Mouse (Mus musculus) erythroblast, adult 5-6 weeks (primary cell): ENCODE measurements around the gene B4gat1. TPM values are rescaled to one million over a fixed set of nuclear protein-coding genes. Genes with fewer than 3 reads are reported as not detected.
"Not testable (repeated sequence)": the region's sequence is repeated elsewhere in the genome, so short reads cannot be mapped to it uniquely, and the experiment has no call there.

Source experiments
- ATAC-seq: replicated peaks from 2 replicates; pipeline ENCODE4 v1.8.0; 2016; ENCODE audit warnings: moderate number of reproducible peaks, mild to moderate bottlenecking, moderate TSS enrichment, inconsistent platforms; ENCODE audit not compliant: poor library complexity, low FRiP score, severe bottlenecking
- total RNA-seq, 2 experiments: library from RNA; stranded (forward) in 1 of 2; stranded (reverse) in 1 of 2; fragments of 150-400 nt in 1 of 2; fragments of 200-764, 138-1000 nt in 1 of 2; gene quantifications; 2 replicates each; pipeline versions ENCODE4 v1.2.3 to v1.2.4; 2015 to 2017; ENCODE audit warnings: low replicate concordance in 2 of 2

B4gat1 gene
- total RNA-seq, 2 experiments from 2014 or later = 1.2 TPM; not detected in 1

DNA sequence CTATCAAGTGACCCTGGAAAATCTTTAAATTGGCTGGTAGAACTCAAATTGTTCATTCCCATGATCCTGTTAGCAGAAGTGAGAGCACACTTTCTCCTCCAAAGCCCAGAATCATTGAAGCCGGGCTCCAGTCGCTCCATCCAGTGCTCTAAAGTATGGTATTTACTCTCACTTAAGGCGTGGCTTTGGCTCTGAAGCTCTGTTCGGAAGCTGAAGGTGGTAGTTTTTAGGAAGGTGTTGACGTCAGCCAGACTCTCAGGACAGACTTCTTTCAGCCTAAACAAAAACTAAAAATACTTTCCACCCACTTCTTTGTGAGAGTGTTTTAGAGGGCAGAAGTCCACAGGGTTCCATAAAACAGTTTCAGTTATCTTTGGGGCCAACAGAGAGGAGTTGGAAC is 34.9 kb downstream of the B4gat1 start:
- no peak for ATAC-seq

DNA sequence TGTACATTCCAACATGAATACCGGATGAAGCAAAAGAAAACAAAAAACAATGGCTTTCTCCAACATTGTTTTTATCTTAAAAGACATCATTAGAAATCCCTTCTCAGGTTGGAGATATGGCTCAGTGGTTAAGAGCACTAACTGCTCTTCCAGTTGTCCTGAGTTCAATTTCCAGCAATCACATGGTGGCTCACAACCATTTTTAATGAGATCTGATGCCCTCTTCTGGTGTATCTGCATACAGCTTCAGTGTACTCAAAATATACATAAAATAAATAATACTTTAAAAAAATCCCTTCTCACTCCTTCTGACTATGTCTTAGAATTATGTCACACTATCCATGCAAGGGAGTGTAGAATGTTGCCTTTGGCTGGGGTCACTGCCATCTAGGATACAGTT is 40.7 kb downstream of the B4gat1 start:
- ATAC-seq = no peak

DNA sequence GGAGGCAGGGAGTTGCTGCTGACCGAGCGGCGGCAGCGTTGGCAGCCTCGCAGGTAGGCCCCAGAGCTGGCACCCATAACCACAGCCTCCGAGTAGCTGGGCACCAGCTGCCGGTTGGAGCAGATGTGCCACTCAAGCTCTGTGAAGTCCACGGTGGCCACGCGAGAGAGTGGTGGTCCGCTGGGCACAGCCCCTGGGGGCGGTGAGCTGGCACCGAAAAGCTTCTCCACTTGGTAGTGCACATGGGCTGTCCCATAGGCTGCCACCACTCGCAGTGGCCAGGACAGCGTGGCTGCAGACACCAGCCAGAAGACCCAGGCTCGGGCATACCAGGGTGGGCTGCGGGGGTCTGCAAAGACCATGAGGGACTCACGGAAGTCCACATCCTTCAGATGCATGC is 43.4 kb downstream of the B4gat1 start:
- ATAC-seq = no peak

DNA sequence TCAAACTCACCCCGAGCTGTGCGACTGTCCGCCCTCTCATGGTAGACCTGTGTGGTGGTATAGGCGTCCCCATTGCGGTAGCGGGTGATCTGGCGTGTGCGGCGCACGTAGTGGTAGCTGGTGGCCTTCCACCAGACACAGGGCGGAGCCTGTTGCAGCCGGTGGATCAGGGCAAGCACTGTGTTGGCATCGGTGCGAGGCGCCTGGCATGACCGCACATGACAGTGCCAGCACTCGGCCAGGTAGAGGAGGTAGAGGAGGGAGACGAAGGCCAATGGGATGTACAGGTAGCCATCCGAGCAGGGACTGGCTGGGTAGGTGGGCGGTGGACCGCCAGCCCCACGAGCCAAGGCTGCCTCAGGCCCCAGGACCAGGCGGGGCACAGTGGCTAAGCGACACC is 44.0 kb downstream of the B4gat1 start:
- no peak for ATAC-seq

DNA sequence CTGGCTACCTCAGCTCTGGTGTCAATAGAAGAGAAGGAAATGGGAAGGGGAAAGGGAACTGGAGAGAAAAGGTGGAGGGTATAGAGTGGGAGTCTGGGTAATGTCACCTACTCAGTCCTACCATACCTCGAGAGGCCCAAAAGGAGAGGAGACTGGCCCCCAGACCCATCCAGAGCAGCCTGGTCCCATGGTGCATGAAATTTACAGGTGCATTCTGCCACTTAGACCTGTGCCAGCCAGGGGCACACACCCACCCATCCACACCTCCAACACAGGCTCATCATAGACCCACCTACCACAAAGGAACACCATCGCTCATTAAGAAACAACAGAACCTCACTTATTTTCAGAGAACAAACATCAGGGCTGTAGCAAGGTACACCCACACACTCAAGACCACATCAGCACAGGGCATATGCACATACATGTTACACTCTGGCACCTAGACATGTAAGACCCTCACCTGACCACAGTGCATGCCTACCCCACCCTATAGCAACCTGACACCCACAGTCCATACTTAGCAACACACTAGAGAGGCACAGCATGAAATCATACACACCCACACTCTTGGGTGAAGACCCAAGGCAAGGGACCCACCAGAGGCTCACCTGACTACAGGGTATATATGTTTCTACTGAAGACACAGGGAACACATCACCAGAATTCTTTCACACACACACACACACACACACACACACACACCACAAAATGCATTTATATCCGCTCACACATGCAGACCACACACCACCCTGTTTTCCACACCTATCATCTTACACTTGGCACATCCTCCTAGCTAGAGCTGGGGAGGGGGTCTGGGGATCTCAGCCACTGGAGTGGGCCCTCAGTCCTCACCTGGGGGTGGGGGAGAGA is 45.6 kb downstream of the B4gat1 start:
- no peak for ATAC-seq

DNA sequence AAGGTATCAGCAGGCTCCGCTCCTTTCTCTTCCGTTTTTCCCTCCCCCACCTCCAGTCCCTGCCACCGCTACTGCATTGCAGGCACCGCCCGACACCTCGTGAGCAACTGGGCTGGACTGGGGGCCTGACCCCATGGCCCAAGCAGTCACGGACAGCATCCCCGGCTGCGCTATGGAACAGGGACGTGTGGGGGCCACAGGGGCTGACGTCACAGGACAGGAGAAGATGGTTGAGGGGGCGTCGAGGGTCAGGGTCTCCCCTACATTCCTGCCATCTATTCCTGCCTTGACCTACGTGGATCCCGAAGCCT is 46.2 kb downstream of the B4gat1 start:
- ATAC-seq = no peak

DNA sequence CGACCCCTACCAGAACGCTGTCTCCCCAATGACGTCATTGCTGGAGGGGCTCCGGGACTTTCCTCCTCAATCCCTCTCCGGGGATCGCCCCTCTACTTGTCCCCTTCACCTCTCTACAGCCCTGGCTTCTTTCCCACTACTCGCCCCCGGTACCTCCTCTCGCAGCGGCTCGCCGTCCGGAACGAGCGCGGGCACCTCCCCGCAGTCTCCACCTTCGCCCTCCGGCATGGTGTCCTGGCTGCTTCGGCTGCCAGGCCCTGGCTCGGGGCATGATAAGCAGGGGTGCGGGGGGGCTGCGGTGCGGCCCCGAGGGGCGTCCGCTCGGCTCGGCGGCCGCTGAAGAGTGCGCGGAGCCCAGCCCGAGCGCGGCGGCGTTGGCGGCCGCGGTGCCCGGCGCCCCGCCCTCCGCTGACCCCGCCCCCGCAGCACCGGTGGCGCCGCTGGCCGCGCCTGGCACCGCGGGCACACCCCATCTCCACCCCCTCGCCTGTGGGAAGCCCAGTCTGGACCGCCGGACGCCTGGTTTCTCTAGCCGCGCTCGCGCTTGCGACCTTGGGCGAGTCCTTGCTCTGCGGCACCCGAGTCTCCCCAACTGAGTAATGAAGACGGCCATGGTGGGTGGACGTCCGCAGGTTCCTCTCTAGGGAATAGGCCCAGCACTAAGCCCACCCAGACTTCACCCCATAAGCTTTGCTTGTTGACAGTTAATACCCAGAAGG is 46.7 kb downstream of the B4gat1 start, which contains the start of gene Tmem151a:
Gene Tmem151a (minus strand): TSS at position 387 of the 719 bp plus-strand sequence.
- ATAC-seq = 0 out of 2 replicates have a peak, but pooled peaks have one; percentile 33

DNA sequence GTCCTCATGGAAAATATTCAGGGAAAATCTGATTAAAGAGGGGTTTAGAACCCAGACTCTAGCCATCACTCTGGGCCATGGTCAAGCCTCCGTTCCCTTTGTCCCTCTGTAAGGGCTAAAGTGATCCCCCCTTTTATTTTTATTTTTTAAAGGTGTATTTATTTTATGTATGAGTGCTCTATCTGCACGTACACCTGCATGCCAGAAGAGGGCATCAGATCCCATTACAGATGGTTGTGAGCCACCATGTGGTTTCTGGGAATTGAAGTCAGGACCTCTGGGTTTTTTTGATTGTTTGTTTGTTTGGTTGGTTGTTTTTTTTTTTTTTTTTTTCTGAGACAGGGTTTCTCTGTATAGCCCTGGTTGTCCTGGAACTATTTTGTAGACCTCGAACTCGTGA is 47.9 kb downstream of the B4gat1 start:
- not testable (repeated sequence) for ATAC-seq

DNA sequence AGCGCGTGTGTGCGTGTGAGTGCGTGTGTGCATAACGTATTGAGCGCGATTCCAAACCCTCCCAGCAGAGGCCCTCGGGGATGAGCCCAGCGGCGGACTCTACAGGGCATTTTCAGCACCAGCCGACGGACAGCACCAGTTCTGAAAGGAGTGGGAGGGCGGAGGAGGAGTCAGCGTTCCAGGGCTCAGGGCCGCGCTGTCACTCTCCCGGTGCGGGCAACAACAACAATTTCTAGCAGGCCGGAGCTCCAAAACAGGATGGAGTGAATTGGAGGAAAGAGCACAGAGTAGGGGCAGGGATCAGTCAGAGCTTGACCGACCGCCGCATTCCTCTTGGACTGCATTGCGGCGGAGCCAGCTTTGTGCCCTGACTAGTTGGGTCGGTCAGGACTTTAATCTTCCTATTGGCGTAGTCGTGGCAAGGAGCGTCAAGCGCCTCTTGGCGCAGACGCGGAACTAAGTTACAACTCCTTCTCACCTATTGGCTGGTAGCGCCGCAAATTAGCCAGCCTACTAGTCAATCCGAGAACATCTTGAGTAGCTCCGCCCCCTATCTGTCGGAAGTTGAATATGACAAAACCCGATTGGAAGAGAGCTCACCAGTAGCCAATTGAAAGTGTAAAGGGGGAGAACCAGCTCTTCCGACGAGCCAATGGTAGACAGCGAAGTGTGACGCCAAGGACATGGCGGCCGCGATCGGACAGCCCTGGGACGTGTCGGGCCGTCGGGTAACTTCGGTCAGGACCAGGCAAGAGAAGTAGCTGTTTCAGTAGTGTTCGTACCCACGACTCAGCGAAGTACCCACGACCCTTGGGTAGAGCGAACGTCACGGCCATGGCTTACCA is 49.5 kb downstream of the B4gat1 start, which contains the start of gene Yif1a:
Gene Yif1a (plus strand): TSS at position 655 of the 845 bp plus-strand sequence.
- ATAC-seq = peak; percentile 88

DNA sequence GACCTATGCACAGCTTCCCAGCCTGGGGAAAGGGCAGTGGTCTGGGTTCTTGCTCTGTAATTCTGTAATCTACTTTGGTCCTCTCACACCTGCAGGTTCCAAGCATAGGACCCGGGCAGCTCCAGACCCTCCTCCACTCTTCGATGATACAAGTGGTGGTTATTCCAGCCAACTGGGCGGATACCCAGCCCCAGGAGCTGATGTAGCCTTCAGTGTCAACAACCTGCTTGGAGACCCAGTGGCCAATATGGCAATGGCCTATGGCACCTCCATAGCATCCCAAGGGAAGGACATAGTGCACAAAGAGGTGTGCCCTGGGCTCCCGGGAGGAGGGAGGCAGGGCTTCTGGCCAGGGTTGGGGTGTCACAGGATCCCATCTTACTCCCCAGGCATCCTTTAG is 50.7 kb downstream of the B4gat1 start:
- ATAC-seq = no peak

Other genes with a start within 250 kb of the B4gat1 start
- 50.5 and 66.9 TPM in 2 replicates for gene Rbm4, start 244.9 kb upstream of the B4gat1 start, total RNA-seq (2015; ENCODE audit: low replicate concordance)
- gene Rbm4, start 244.9 kb upstream of the B4gat1 start, total RNA-seq (2017; ENCODE audit: low replicate concordance) = 139 and 185 TPM in 2 replicates
- 7.7 and 74.0 TPM in 2 replicates for gene Gm21992, start 227.2 kb upstream of the B4gat1 start, total RNA-seq (2015; ENCODE audit: low replicate concordance)
- gene Gm21992, start 227.2 kb upstream of the B4gat1 start, total RNA-seq (2017; ENCODE audit: low replicate concordance) = 20.6 and 28.2 TPM in 2 replicates
- 63.8 and 73.6 TPM in 2 replicates for gene Rbm14, start 227.2 kb upstream of the B4gat1 start, total RNA-seq (2015; ENCODE audit: low replicate concordance)
- 59.4 and 71.3 TPM in 2 replicates for gene Rbm14, start 227.2 kb upstream of the B4gat1 start, total RNA-seq (2017; ENCODE audit: low replicate concordance)
- 12.3 and 18.8 TPM in 2 replicates for gene Ccs, start 199.5 kb upstream of the B4gat1 start, total RNA-seq (2015; ENCODE audit: low replicate concordance)
- gene Ccs, start 199.5 kb upstream of the B4gat1 start, total RNA-seq (2017; ENCODE audit: low replicate concordance) = 24.4 and 66.9 TPM in 2 replicates
- gene Ccdc87, start 199.5 kb upstream of the B4gat1 start, total RNA-seq (2015; ENCODE audit: low replicate concordance) = not detected in 2 replicates
- not detected in 2 replicates for gene Ccdc87, start 199.5 kb upstream of the B4gat1 start, total RNA-seq (2017; ENCODE audit: low replicate concordance)
- gene Ctsf, start 183.7 kb upstream of the B4gat1 start, total RNA-seq (2015; ENCODE audit: low replicate concordance) = 79.7 and 90.9 TPM in 2 replicates
- 51.5 and 94.7 TPM in 2 replicates for gene Ctsf, start 183.7 kb upstream of the B4gat1 start, total RNA-seq (2017; ENCODE audit: low replicate concordance)
- not detected in 2 replicates for gene Actn3, start 160.9 kb upstream of the B4gat1 start, total RNA-seq (2015; ENCODE audit: low replicate concordance)
- 0.56 TPM in 1 of 2 replicates, not detected in the other for gene Actn3, start 160.9 kb upstream of the B4gat1 start, total RNA-seq (2017; ENCODE audit: low replicate concordance)
- gene Zdhhc24, start 160.2 kb upstream of the B4gat1 start, total RNA-seq (2015; ENCODE audit: low replicate concordance) = 4.0 and 12.1 TPM in 2 replicates
- gene Zdhhc24, start 160.2 kb upstream of the B4gat1 start, total RNA-seq (2017; ENCODE audit: low replicate concordance) = 9.6 and 10.5 TPM in 2 replicates
- gene Bbs1, start 132.2 kb upstream of the B4gat1 start, total RNA-seq (2015; ENCODE audit: low replicate concordance) = 0.84 and 1.5 TPM in 2 replicates
- gene Bbs1, start 132.2 kb upstream of the B4gat1 start, total RNA-seq (2017; ENCODE audit: low replicate concordance) = 0.42 and 1.2 TPM in 2 replicates
- 4.6 and 7.5 TPM in 2 replicates for gene Dpp3, start 110.5 kb upstream of the B4gat1 start, total RNA-seq (2015; ENCODE audit: low replicate concordance)
- 6.0 and 7.3 TPM in 2 replicates for gene Dpp3, start 110.5 kb upstream of the B4gat1 start, total RNA-seq (2017; ENCODE audit: low replicate concordance)
- gene Peli3, start 95.7 kb upstream of the B4gat1 start, total RNA-seq (2015; ENCODE audit: low replicate concordance) = not detected in 2 replicates
- not detected in 2 replicates for gene Peli3, start 95.7 kb upstream of the B4gat1 start, total RNA-seq (2017; ENCODE audit: low replicate concordance)
- 3.7 and 4.4 TPM in 2 replicates for gene Mrpl11, start 76.7 kb upstream of the B4gat1 start, total RNA-seq (2015; ENCODE audit: low replicate concordance)
- 1.8 and 7.8 TPM in 2 replicates for gene Mrpl11, start 76.7 kb upstream of the B4gat1 start, total RNA-seq (2017; ENCODE audit: low replicate concordance)
- gene Npas4, start 48.5 kb upstream of the B4gat1 start, total RNA-seq (2015; ENCODE audit: low replicate concordance) = not detected in 2 replicates
- not detected in 2 replicates for gene Npas4, start 48.5 kb upstream of the B4gat1 start, total RNA-seq (2017; ENCODE audit: low replicate concordance)
- gene Slc29a2, start 15.0 kb upstream of the B4gat1 start, total RNA-seq (2015; ENCODE audit: low replicate concordance) = not detected in 2 replicates
- gene Slc29a2, start 15.0 kb upstream of the B4gat1 start, total RNA-seq (2017; ENCODE audit: low replicate concordance) = not detected in 2 replicates
- gene AC124502.3, start 65 bp downstream of the B4gat1 start, total RNA-seq (2015; ENCODE audit: low replicate concordance) = 0.38 TPM in 1 of 2 replicates, not detected in the other
- 1.7 TPM in 1 of 2 replicates, not detected in the other for gene AC124502.3, start 65 bp downstream of the B4gat1 start, total RNA-seq (2017; ENCODE audit: low replicate concordance)
- gene Brms1, start 2.5 kb downstream of the B4gat1 start, total RNA-seq (2015; ENCODE audit: low replicate concordance) = 0.96 and 10.4 TPM in 2 replicates
- gene Brms1, start 2.5 kb downstream of the B4gat1 start, total RNA-seq (2017; ENCODE audit: low replicate concordance) = 12.7 and 17.6 TPM in 2 replicates
- gene Rin1, start 11.7 kb downstream of the B4gat1 start, total RNA-seq (2015; ENCODE audit: low replicate concordance) = not detected in 2 replicates
- 0.09 TPM in 1 of 2 replicates, not detected in the other for gene Rin1, start 11.7 kb downstream of the B4gat1 start, total RNA-seq (2017; ENCODE audit: low replicate concordance)
- 0.84 TPM in 1 of 2 replicates, not detected in the other for gene Cd248, start 29.3 kb downstream of the B4gat1 start, total RNA-seq (2015; ENCODE audit: low replicate concordance)
- gene Cd248, start 29.3 kb downstream of the B4gat1 start, total RNA-seq (2017; ENCODE audit: low replicate concordance) = 0.09 and 0.42 TPM in 2 replicates
- gene Tmem151a, start 46.7 kb downstream of the B4gat1 start, total RNA-seq (2015; ENCODE audit: low replicate concordance) = not detected in 2 replicates
- not detected in 2 replicates for gene Tmem151a, start 46.7 kb downstream of the B4gat1 start, total RNA-seq (2017; ENCODE audit: low replicate concordance)
- gene Yif1a, start 49.7 kb downstream of the B4gat1 start, total RNA-seq (2015; ENCODE audit: low replicate concordance) = 6.3 and 7.1 TPM in 2 replicates
- 1.9 and 2.5 TPM in 2 replicates for gene Yif1a, start 49.7 kb downstream of the B4gat1 start, total RNA-seq (2017; ENCODE audit: low replicate concordance)
- gene Cnih2, start 59.7 kb downstream of the B4gat1 start, total RNA-seq (2015; ENCODE audit: low replicate concordance) = not detected in 2 replicates
- gene Cnih2, start 59.7 kb downstream of the B4gat1 start, total RNA-seq (2017; ENCODE audit: low replicate concordance) = not detected in 2 replicates
- 14.4 and 23.6 TPM in 2 replicates for gene Rab1b, start 68.2 kb downstream of the B4gat1 start, total RNA-seq (2015; ENCODE audit: low replicate concordance)
- 19.4 and 22.9 TPM in 2 replicates for gene Rab1b, start 68.2 kb downstream of the B4gat1 start, total RNA-seq (2017; ENCODE audit: low replicate concordance)
- 4.2 TPM in 1 of 2 replicates, not detected in the other for gene Klc2, start 79.7 kb downstream of the B4gat1 start, total RNA-seq (2015; ENCODE audit: low replicate concordance)
- 1.4 TPM in 1 of 2 replicates, not detected in the other for gene Klc2, start 79.7 kb downstream of the B4gat1 start, total RNA-seq (2017; ENCODE audit: low replicate concordance)
- 7.7 and 8.1 TPM in 2 replicates for gene Pacs1, start 234.3 kb downstream of the B4gat1 start, total RNA-seq (2015; ENCODE audit: low replicate concordance)
- 5.3 and 7.0 TPM in 2 replicates for gene Pacs1, start 234.3 kb downstream of the B4gat1 start, total RNA-seq (2017; ENCODE audit: low replicate concordance)